Mouse (Mus musculus) ovary, postnatal 14 days (tissue): ENCODE results near the gene Mroh7.

Experiments
- DNase-seq: peaks from one replicate; pipeline ENCODE4 v3.0.0; 2022; ENCODE audit warnings: low spot score

Gene Mroh7

DNA sequence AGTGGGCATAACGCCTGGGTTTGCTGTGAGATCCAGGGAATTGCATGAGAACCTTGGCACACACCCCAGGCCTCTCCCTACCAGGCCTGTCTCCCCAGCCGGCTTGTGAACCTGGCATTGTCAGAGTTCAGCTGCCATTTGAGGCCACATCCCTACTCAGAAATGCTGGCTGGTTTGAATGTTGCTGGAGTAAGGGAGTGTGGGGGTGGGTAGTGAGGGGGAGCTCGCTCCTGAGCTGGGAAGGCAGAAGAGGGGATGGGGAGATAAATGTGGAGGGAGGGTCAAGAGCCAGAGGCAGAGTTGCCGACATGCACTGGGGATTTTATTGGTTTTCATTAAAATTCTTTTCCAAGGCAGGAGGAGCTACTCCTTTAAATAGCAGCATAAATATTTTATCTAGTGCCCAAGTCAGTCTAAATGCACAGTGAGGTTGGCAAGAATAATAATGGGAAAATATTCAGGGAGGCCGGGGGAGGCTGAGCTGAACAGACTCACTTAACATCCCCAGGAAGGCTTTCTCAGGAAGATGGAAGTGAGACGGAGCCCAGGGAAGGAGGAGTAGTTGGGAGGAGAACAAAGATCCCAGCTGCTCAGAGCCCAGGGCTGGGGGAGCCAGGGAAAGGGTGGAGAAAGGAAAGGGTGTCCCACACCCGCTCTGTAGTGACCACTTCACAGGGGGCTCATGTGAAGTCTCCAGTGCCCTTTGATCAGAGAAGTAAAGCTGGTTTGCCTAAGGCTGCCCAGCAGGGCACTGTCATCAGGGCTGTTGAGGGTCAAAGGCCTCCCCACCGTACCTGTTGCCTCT is 97.2 kb downstream of the Mroh7 start:
- DNase-seq = no peak

DNA sequence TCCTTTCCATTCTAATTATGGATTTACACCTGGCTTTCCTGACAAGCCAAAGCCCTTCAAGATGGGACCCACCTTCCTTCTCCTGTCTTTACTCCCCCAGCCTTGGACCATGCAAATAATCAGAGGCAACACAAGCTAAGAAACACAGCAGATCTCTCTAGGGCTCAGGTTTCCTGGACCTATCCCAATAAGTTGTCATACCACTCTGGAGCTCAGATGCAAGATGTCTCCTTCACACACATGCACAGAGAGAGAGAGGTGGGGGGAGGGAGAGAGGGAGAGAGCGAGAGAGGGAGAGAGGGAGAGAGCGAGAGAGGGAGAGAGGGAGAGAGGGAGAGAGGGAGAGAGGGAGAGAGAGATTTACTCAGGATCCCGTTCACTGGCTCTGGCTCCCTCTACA is 98.4 kb downstream of the Mroh7 start:
- DNase-seq = no peak
